Mouse (Mus musculus) common myeloid progenitor, adult 5-6 weeks (primary cell): ENCODE data around the gene Acpp. TPM values are rescaled to one million over a fixed set of nuclear protein-coding genes. Genes with fewer than 3 reads are reported as not detected.

Experiments used
- ATAC-seq: replicated peaks from 2 replicates; pipeline ENCODE4 v1.8.0; 2016; ENCODE audit warnings: low read depth, mild to moderate bottlenecking, moderate TSS enrichment, inconsistent platforms; ENCODE audit not compliant: poor library complexity, severe bottlenecking
- total RNA-seq: library from RNA; stranded (forward); fragments of 200-1000, 187-1606 nt; gene quantifications from 2 replicates; pipeline ENCODE4 v1.2.3, GENCODE M21; 2017

Gene Acpp
- total RNA-seq, 1 experiment from 2014 or later, result 0.32 TPM

DNA sequence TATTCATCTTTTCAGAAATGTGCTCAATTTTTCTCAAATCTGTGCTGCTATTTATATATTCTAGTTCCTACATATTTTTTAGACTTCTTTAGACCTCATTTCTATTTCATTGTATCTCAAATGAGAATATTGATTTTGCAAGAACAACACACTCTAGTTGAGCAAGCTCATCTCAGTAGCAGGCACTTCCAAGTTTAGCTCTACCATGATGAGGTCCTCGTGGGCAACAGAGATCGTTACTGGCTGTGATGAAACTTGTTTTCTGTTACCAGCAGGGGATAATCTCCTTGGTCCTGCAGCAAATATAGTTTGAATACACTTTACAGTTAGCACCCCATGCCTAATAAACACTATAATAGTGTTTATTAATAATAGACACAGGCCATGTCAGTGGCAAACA, 81.5 kb downstream of the Acpp start:
- no peak for ATAC-seq

DNA sequence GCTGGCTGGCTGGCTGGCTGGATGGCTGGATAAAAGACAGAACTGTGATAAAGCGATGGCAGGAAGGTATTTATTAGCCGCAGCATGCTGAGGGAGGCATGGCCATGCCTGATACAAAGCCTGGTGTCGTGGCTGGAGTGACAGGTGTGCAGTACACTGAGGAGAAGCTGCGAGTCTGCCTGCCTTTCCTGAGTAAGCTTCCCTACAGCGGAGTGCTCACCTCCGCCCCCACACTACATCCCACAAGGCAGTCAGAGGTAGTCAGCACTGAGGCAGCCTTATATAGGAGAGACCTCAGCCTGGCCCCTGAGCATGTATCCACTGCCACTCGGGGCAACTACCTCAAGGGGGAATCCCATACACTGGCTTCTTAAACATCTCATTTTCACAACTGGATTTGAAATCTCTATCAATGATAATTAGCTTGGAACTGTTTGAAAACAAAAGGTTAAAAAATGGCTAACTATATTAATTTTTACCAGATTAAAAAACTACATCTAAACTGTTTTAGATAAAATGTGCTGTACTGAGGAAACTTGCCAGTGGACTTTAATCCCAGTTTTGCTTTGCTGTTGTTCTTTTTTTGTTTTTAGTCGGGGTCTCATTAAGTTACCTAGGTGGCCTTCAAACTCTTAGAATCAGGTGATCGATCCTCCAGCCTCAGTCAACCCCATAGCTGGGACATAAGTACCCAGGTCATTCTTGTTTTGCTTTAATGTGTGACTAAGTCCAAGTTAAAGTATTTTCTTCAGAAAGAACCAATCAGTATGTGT, 83.0 kb downstream of the Acpp start:
- no peak for ATAC-seq

DNA sequence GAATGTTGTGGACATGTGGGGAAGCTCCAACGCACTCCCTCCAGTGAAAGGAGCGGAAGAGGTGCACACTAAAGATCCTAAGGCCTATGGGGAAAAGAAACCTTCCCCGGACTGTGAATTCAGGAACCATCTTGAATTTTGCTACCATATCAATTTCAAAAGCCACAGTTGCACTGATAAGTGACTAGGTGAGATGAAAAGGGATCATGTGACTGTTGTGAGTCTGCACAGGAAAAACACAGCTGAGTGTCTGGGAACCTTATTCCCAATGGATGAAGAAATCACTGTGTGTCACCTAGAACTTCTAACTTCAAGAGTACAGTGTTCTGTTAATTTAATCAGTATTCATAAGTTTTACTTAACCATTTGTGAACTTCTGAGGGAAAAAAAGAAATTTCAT, 84.9 kb downstream of the Acpp start:
- no peak for ATAC-seq

DNA sequence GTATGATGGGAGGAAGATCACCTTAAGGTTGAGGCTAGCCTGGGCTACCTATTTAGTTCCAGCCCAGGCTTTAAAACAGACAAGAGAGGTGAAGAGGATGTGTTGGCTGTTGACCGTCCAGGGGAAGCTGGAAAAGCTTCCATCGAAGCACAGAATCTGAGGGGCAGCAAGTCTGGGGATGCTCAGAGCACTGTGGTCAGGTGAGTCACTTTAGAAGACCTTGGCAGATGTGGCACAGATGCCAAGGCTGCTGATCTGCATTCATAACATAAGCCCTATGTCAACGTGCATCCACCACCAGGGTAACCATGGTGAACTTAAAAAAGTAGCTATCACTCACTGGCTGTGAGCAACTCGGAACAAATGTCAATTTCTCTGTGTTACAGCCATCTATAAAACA, 85.9 kb downstream of the Acpp start:
- no peak for ATAC-seq

DNA sequence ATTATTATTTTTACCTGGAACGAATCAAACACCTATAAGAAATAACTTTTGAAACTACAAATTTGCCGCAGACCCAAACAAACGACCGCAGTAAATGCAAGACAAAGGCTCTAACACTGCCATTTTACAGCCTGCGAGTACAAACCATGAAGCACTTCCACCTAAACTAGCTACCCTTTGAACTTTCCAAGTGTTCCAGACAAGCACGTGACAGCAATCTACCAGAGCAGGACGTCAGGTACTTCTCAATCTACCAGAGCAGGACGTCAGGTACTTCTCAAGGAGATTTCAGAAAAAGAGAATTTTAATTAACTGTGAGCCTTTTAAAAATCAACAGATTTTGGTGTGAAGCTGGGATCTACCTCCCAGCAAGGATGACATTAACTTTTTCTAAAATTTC, 86.4 kb downstream of the Acpp start:
- ATAC-seq, result no peak

DNA sequence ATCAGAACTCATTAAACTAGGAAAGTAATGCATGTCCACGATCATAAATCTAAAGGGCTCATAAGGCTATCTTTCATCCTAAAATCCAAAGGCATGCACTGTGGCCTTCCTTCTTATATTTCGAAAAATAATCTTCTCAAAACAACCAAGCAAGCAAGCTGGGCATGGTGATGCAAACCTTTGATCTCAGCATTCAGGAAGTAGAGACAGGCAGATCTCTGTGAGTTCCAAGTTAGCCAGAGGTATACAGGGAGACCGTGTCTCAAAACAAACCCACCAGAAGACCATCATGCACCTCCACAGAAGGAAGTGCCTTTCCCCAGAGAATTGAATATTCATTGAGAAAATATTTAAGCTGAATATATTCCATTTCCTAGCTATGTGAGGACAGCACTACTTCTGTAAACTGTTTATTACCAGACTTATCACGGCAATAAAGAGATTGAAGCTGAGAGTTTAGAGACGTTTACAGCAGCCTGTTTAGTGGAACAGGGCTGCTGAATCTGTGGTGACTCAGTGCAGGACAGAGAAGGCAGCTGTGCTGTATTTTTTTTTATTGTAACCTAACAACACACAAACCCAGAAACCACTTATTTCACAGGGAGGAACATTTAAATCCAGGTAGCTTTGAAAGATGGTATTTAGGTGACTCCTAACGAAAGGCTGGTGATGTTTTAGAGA, 90.1 kb downstream of the Acpp start:
- no peak for ATAC-seq

DNA sequence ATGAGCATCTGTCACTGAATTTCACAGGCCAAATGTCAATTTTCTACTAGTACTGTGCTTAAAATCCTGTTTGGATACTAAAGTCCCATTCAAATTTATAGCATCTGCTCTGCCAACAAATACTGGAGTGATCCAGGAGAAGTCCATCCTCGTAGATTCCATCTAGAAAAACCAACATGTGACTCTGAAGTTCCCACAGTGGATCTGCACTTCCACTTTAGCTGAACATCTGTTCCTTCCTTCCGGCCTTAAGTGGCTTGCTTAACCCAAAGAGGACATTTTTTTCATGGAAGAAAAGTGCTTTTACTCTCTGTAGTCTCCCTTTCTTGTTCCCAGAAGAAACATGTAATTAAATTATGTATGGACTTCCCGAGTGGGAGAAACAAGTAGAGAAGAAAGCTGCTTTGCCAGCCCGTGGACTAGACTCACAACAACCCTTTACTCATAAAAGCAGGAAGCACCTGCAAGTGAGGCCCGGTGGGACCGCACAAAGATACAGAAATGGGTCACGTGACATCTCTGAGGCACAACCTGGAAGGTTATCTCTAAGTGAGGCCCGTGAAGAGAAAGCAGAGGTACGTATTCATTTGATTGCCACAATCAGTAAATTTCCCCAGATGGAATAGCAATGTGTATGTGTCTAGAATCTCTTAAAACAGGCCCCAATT, 93.6 kb downstream of the Acpp start:
- peak; percentile 63 for ATAC-seq

DNA sequence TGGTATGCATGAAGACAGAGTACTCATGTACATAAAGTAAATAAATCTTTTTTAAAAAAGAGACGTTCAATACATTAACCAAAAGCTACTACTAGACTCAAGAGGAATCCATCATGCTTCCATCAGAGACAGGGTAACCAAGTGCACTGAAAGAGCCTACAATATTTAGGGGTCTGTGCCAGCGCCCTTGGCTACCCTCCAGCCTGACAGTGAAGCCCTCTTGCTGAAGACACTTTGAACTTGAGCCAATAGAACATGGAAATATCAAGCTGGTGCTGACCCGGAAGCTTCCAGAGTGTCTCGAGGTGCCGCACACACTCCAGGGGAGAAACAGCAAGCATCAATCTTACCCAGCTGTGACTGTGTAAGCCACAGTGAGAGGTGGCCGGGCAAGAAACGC, 97.4 kb downstream of the Acpp start:
- ATAC-seq, result no peak

DNA sequence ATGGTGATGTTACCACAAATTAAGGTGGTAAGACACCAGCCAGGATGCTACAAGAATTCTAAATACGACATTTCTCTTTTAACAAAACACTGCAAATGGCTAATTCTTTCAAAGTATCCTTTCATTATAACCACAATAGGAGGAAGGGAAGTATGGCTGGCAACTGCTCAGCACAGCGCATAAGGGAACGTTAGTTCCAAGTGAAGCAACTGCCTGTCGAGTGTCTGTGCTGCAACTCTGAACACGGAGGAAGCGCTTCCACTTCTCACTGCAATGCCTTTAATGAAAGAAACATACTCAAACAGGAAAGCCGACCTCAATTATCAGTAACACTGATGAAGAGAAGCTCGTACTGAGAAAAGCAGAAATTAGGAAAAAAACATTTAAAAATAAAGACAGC, 98.5 kb downstream of the Acpp start:
- no peak for ATAC-seq

Other genes with a start within 250 kb of the Acpp start
- 0.10 and 0.32 TPM in 2 replicates for gene Ackr4, start 210.8 kb downstream of the Acpp start, total RNA-seq
- 42.0 and 48.6 TPM in 2 replicates for gene Dnajc13, start 74.8 kb downstream of the Acpp start, total RNA-seq
- gene Cpne4, start 209.5 kb upstream of the Acpp start, total RNA-seq, result not detected in 2 replicates